Mouse (Mus musculus): ENCODE data around the gene Mbnl2.

Gene Mbnl2

GRCm38 (mm10) chr14:120397871-120398647 lies 122.6 kb downstream of the Mbnl2 start:
- in situ Hi-C loops (cut with MboI, MseI): loop anchor here in 1 of 2 experiments (5.0 kb wide), 1 partner anchor 261 kb away; no protein-coding TSS in a partner anchor

GRCm38 (mm10) chr14:120399614-120400013 lies 124.1 kb downstream of the Mbnl2 start:
- in situ Hi-C loops (cut with MboI, MseI): loop anchor here (5.0 to 10.0 kb wide), 3 partner anchors 145 to 265 kb away; no protein-coding TSS in a partner anchor

GRCm38 (mm10) chr14:120401158-120401557 lies 125.7 kb downstream of the Mbnl2 start:
- in situ Hi-C loops (cut with MboI, MseI): loop anchor here in 1 of 2 experiments (10.0 kb wide), 2 partner anchors 146 to 266 kb away; no protein-coding TSS in a partner anchor

- in situ Hi-C loops (cut with MboI, MseI): loop anchor here in 1 of 2 experiments (10.0 kb wide), 2 partner anchors 148 to 268 kb away; no protein-coding TSS in a partner anchor
Measured at GRCm38 (mm10) chr14:120402715-120403114, 127.2 kb downstream of the Mbnl2 start.

- in situ Hi-C loops (cut with MboI, MseI): loop anchor here in 1 of 2 experiments (10.0 kb wide), 2 partner anchors 150 to 270 kb away; no protein-coding TSS in a partner anchor
Measured at GRCm38 (mm10) chr14:120404364-120404763, 128.9 kb downstream of the Mbnl2 start.

GRCm38 (mm10) chr14:120404811-120405582 lies 129.5 kb downstream of the Mbnl2 start:
- in situ Hi-C loops (cut with MboI, MseI): loop anchor here in 1 of 2 experiments (10.0 kb wide), 2 partner anchors 150 to 270 kb away; no protein-coding TSS in a partner anchor

- in situ Hi-C loops (cut with MboI, MseI): loop anchor here in 1 of 2 experiments (10.0 kb wide), 2 partner anchors 151 to 271 kb away; no protein-coding TSS in a partner anchor
Measured at GRCm38 (mm10) chr14:120405597-120405996, 130.1 kb downstream of the Mbnl2 start.

GRCm38 (mm10) chr14:120406271-120406670 lies 130.8 kb downstream of the Mbnl2 start:
- in situ Hi-C loops (cut with MboI, MseI): loop anchor here in 1 of 2 experiments (10.0 kb wide), 2 partner anchors 151 to 271 kb away; no protein-coding TSS in a partner anchor

- in situ Hi-C loops (cut with MboI, MseI): loop anchor here in 1 of 2 experiments (10.0 kb wide), 2 partner anchors 152 to 272 kb away; no protein-coding TSS in a partner anchor
Measured at GRCm38 (mm10) chr14:120406820-120407219, 131.4 kb downstream of the Mbnl2 start.

GRCm38 (mm10) chr14:120409854-120410253 lies 134.4 kb downstream of the Mbnl2 start:
- in situ Hi-C loops (cut with MboI, MseI): loop anchor here in 1 of 2 experiments (10.0 kb wide), 2 partner anchors 155 to 275 kb away; no protein-coding TSS in a partner anchor

- in situ Hi-C loops (cut with MboI, MseI): no loop called here
Measured at GRCm38 (mm10) chr14:120416886-120417285, 141.4 kb downstream of the Mbnl2 start.

GRCm38 (mm10) chr14:120418964-120419363 lies 143.5 kb downstream of the Mbnl2 start:
- in situ Hi-C loops (cut with MboI, MseI): no loop called here

GRCm38 (mm10) chr14:120428497-120428896 lies 153.0 kb downstream of the Mbnl2 start:
- in situ Hi-C loops (cut with MboI, MseI): no loop called here

GRCm38 (mm10) chr14:120432773-120433172 lies 157.3 kb downstream of the Mbnl2 start:
- in situ Hi-C loops (cut with MboI, MseI): no loop called here

- in situ Hi-C loops (cut with MboI, MseI): no loop called here
Measured at GRCm38 (mm10) chr14:120433931-120434398, 158.5 kb downstream of the Mbnl2 start.

GRCm38 (mm10) chr14:120434831-120435230 lies 159.4 kb downstream of the Mbnl2 start:
- in situ Hi-C loops (cut with MboI, MseI): loop anchor here in 1 of 2 experiments (5.0 kb wide), 1 partner anchor 298 kb away; no protein-coding TSS in a partner anchor

GRCm38 (mm10) chr14:120440716-120441115 lies 165.2 kb downstream of the Mbnl2 start:
- in situ Hi-C loops (cut with MboI, MseI): no loop called here

GRCm38 (mm10) chr14:120441256-120441655 lies 165.8 kb downstream of the Mbnl2 start:
- in situ Hi-C loops (cut with MboI, MseI): no loop called here

- in situ Hi-C loops (cut with MboI, MseI): no loop called here
Measured at GRCm38 (mm10) chr14:120441836-120442235, 166.4 kb downstream of the Mbnl2 start.

- in situ Hi-C loops (cut with MboI, MseI): loop anchor here in 1 of 2 experiments (10.0 kb wide), 1 partner anchor 309 kb away; no protein-coding TSS in a partner anchor
Measured at GRCm38 (mm10) chr14:120454221-120454620, 178.8 kb downstream of the Mbnl2 start.

All from T-helper 17 cell (primary cell).